Mouse (Mus musculus) left cerebral cortex, postnatal 36 days (tissue): ENCODE results near the gene Clcn7. TPM values are rescaled to one million over a fixed set of nuclear protein-coding genes. Genes with fewer than 3 reads are reported as not detected.
A peak's percentile ranks its signal among the peaks of the same experiment; 100 is the strongest.
"Not testable (repeated sequence)": the region's sequence is repeated elsewhere in the genome, so short reads cannot be mapped to it uniquely, and the experiment has no call there.

Experiments
- DNase-seq, 2 experiments: peaks; one replicate each; pipeline ENCODE4 v3.0.0; 2021 to 2022; ENCODE audit warnings: low spot score in 2 of 2, mixed read lengths in 1 of 2
- intact Hi-C: fragments of 180-260 bp; cut with DNase I; formaldehyde crosslinking; loops from one replicate; pipeline ENCODE4 v1.15.1; 2025
- total RNA-seq, 2 experiments: library from RNA; stranded (reverse); gene quantifications; 2 replicates each; pipeline ENCODE4 v1.2.3; 2021

Clcn7 gene
- total RNA-seq, 2 experiments from 2014 or later, result 49.9 to 55.2 TPM

DNA sequence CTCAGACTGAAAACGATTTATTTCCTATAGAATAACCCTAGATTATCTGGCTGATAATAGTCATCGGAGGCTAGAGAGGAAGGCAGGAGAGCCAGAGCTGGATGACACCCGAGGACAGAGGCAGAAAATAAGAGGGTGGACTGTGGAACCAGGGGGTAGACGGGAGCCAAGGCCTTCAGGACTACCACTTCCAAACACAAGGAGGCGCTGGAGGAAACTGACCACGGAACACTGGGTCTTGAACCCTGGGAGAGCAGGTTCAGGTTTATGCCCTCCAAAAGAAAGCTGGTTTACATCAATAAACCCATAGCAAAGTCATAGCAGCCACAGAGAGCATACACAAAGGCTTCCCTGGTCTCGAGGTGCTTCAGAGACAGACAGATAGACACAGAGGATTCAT lies 9.2 kb upstream of the Clcn7 start:
- intact Hi-C loops, result no loop called here
- DNase-seq, result no peak

GRCm38 (mm10) chr17:25125442-25126060 lies 7.6 kb upstream of the Clcn7 start:
- DNase-seq, intact Hi-C loops: not testable (repeated sequence)

DNA sequence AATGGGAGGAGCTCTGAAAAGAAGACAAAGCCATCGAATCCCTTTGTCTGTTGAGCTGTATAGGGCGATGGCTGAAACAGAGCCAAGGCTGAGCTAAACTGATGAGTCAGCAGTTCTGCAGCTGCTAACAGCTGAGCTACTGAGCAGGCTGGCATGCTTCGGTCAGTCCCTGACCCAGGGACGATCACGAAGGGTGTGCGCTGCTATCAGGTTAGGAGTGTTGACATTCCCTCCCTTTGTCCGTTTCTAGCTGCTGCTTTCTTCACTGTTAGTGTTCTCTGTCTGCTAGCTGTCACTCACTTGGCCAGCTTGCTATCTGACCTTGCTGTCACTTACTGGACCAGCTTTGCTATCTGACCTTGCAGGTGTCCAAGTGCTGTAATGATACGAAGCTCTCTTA lies 6.1 kb upstream of the Clcn7 start:
- no peak for DNase-seq
- intact Hi-C loops, result no loop called here

- DNase-seq, result no peak
- intact Hi-C loops, result no loop called here
These were observed 5.5 kb upstream of the Clcn7 start for GRCm38 (mm10) chr17:25127681-25128080.

- no peak for DNase-seq
- intact Hi-C loops, result no loop called here
These were observed 3.1 kb upstream of the Clcn7 start for GRCm38 (mm10) chr17:25130060-25130459.

- intact Hi-C loops, result loop anchor here (5.0 kb wide), 1 partner anchor 47 kb away; the partner anchor contains the start of gene BC003965
These were observed 2.4 kb downstream of the Clcn7 start for GRCm38 (mm10) chr17:25135622-25136021.

GRCm38 (mm10) chr17:25138803-25139202 lies 5.6 kb downstream of the Clcn7 start:
- no peak for DNase-seq
- intact Hi-C loops, result loop anchor here (5.0 kb wide), 1 partner anchor 43 kb away; the partner anchor contains the start of gene BC003965

More at GRCm38 (mm10) chr17:25135622-25136021, 2.4 kb downstream of the Clcn7 start:
- DNase-seq, result no peak

DNA sequence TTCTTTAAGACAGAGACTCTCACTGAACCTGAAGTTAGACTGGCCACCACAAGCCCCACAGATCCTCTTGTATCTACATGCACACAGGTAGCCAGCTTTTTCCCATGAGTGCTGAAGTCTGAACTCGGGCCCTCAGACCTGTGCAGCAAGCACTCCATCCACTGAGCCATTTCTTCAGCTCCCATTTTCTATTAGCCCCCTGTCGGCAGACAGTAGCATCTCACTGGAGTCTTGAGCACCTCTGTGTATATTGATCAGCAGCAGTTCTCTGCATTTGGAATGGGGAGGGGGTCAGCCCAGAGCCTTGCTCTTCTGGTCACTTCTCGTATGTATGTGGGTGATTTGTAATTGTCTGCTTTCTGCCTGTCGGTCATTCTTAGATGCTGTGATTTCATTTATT lies 6.8 kb downstream of the Clcn7 start:
- intact Hi-C loops, result loop anchor here (5.0 kb wide), 1 partner anchor 42 kb away; the partner anchor contains the start of gene BC003965
- no peak for DNase-seq

- intact Hi-C loops, result no loop called here
- DNase-seq, result no peak
These were observed 29.0 kb downstream of the Clcn7 start, which contains the start of gene Ccdc154 for GRCm38 (mm10) chr17:25162161-25162560. TSS of gene Ccdc154 (plus strand) at chr17:25162461.

DNA sequence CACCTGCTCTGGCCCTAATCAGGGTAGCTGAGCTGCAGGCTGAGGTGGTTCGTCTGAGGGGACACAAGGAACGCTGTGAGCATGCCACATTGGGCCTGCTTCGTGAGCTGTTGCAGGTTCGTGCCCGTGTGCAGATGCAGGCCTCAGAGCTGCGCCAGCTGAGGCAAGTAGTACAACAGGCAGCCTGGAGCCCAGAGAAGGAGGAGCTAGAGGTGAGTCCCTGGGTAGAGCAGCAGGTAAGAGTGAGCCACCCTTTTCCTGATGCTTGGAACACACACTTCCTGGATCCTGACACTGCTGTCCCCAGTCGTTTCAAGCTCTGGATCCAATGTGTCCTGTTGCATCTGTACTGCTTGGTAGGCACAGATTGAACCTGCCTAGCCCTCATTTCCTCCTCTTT lies 30.2 kb downstream of the Clcn7 start:
- DNase-seq, result no peak
- intact Hi-C loops, result no loop called here

DNA sequence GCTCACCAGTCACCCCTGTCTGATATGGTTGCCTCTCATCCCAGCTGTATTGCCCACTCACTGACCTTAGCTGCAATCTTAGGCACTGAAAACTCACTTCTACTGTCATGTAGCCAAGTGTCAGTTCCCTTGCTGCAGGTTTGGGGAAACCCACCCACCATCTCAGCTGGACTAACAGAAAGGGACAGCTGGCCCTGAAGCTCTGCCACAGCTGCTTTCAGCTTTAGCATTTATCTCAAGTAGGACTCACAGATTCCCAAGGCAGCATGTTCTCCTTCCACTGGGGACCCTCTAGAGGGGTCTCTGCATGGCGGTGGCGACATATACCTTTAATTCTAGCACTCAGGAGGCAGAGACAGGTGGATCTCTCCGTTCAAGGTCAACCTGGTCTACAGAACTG lies 31.6 kb downstream of the Clcn7 start:
- intact Hi-C loops, result no loop called here

GRCm38 (mm10) chr17:25165970-25166671 lies 32.9 kb downstream of the Clcn7 start:
- intact Hi-C loops, result no loop called here
- DNase-seq, result no peak

More for the DNA sequence above, 31.6 kb downstream of the Clcn7 start:
- no peak for DNase-seq

DNA sequence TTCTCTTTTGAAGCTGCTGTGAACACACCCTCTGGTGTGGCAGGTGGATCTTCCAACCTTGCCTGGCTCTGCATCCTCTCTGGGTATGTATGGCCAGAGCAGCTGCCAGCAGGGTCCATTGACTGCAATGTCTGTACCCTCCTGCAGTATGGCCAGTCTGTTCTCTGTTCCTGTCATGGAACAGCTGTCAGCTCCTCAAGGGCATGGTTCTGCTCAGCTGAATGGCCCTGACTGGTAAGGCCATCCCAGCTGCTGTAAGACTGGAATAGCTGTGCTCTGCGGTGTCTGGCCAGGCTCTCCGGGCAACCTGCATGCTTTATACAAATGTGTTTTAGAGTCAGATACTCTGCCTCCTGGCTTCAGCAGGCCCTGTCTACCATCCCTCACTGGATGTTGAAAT lies 36.5 kb downstream of the Clcn7 start:
- no peak for DNase-seq
- intact Hi-C loops, result no loop called here

- no peak for DNase-seq
- intact Hi-C loops, result no loop called here
These were observed 39.4 kb downstream of the Clcn7 start for GRCm38 (mm10) chr17:25172558-25172957.

DNA sequence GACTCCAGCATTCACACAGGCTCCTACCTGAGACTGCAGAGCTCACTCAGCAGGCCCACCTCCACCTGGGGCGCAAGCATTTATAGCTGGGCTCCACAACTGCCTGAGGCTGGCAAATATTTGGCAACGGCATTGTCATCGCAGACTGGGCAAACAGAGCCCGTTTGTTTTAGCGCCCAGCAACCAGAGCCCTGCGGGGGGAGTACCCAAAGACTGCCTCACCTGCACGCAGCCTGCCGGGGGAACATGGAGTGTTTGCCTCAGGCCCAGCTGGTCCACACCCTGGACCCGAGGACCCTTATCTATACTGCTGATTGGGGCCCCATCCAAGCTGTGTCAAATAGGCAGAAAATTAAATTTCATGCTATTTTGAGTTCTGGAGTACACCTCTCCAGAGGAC lies 42.2 kb downstream of the Clcn7 start, which contains the start of gene Gm38655:
TSS of gene Gm38655 (minus strand) at position 61 of the 400 bp plus-strand sequence.
- intact Hi-C loops, result no loop called here
- no peak for DNase-seq

DNA sequence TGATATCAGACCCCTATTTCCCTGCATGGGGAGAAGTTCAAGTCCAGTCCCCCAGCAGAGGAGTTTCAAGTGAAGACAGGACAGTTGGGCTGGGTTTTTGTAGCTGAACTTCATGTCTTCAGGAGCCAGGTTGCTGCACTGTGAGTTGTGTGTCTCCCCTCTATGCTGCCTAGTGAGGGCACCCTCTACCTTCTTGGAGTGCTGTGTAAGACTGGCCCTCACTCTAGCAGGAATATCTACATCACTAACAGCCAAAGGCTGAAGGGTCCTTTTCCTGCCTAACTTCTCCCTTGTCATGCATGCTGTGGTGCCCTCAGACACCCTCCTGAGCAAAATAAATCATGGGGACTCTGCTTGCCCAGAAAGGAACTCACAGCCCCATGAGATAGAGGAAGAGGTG lies 50.0 kb downstream of the Clcn7 start:
- no peak for DNase-seq
- intact Hi-C loops, result loop anchor here (5.0 kb wide), 1 partner anchor 46 kb away; no protein-coding TSS in a partner anchor

GRCm38 (mm10) chr17:25184129-25184691 lies 51.0 kb downstream of the Clcn7 start, which contains the start of gene BC003965:
TSS of gene BC003965 (plus strand) at chr17:25184554.
- intact Hi-C loops, result loop anchor here (2.0 to 5.0 kb wide), 2 partner anchors 47 to 89 kb away; no protein-coding TSS in a partner anchor
- DNase-seq, result peak; percentile 98 to 99

DNA sequence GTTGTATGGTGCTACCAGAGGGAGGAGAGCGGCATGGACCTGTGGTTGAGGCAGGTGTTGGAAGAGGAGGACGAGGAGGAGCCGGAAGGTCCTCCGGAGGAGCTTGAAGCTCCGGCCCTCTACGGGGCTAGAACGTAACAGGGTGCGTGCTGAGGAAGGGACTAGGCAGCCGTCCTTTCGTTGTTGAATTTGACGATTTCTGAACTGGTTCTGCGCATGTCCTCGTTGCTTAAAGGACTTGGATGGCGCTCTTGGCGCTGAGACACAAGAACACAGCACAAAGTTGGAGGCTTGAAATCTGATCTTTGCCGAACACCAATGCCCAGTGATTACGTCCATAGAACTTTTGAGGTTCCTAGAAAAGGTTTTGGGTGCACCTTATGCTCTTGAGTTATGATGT lies 51.8 kb downstream of the Clcn7 start:
- no peak for DNase-seq
- intact Hi-C loops, result loop anchor here (2.0 to 5.0 kb wide), 2 partner anchors 48 to 88 kb away; no protein-coding TSS in a partner anchor

- intact Hi-C loops, result no loop called here
- DNase-seq, result no peak
These were observed 54.6 kb downstream of the Clcn7 start for GRCm38 (mm10) chr17:25187784-25188149.
